Mouse (Mus musculus): ENCODE measurements around the gene C87436.

C87436 gene

GRCm38 (mm10) chr6:86438272-86439118 is at the start of gene C87436:
TSS of gene C87436 (plus strand) at chr6:86438374.
- peak; percentile 96 to 97 for DNase-seq

GRCm38 (mm10) chr6:86388461-86388860 is 49.7 kb upstream of the C87436 start:
- peak in 1 of 2 experiments; percentile 52 for DNase-seq

GRCm38 (mm10) chr6:86391326-86391725 is 46.8 kb upstream of the C87436 start:
- DNase-seq = no peak

- peak in 1 of 2 experiments; percentile 24 for DNase-seq
Observed at GRCm38 (mm10) chr6:86393187-86393586, 45.0 kb upstream of the C87436 start.

- no peak for DNase-seq
Observed at GRCm38 (mm10) chr6:86394078-86394720, 44.0 kb upstream of the C87436 start.

- no peak for DNase-seq
Observed at GRCm38 (mm10) chr6:86395021-86395420, 43.2 kb upstream of the C87436 start.

GRCm38 (mm10) chr6:86395969-86396368 is 42.2 kb upstream of the C87436 start:
- no peak for DNase-seq

- DNase-seq = peak; percentile 94 to 95
Observed at GRCm38 (mm10) chr6:86396581-86397256, 41.5 kb upstream of the C87436 start, which contains the start of gene Pcyox1. TSS of gene Pcyox1 (minus strand) at chr6:86397154.

GRCm38 (mm10) chr6:86397257-86397980 is 40.8 kb upstream of the C87436 start:
- DNase-seq = no peak

- DNase-seq = no peak
Observed at GRCm38 (mm10) chr6:86398986-86399385, 39.2 kb upstream of the C87436 start.

- no peak for DNase-seq
Observed at GRCm38 (mm10) chr6:86399995-86400394, 38.2 kb upstream of the C87436 start.

GRCm38 (mm10) chr6:86400972-86401371 is 37.2 kb upstream of the C87436 start:
- peak; percentile 83 to 88 for DNase-seq

GRCm38 (mm10) chr6:86402681-86403607 is 35.2 kb upstream of the C87436 start:
- no peak for DNase-seq

- DNase-seq = peak; percentile 90
Observed at GRCm38 (mm10) chr6:86403728-86404099, 34.5 kb upstream of the C87436 start.

- DNase-seq = peak; percentile 97 to 99
Observed at GRCm38 (mm10) chr6:86404100-86404861, 33.9 kb upstream of the C87436 start, which contains the start of gene Tia1. TSS of gene Tia1 (plus strand) at chr6:86404219.

GRCm38 (mm10) chr6:86404996-86405395 is 33.2 kb upstream of the C87436 start:
- no peak for DNase-seq

GRCm38 (mm10) chr6:86406306-86406705 is 31.9 kb upstream of the C87436 start:
- DNase-seq = no peak

GRCm38 (mm10) chr6:86418711-86419110 is 19.5 kb upstream of the C87436 start:
- DNase-seq = no peak

- DNase-seq = no peak
Observed at GRCm38 (mm10) chr6:86419239-86419638, 18.9 kb upstream of the C87436 start.

- DNase-seq = peak in 1 of 2 experiments; percentile 31
Observed at GRCm38 (mm10) chr6:86420491-86420890, 17.7 kb upstream of the C87436 start.

GRCm38 (mm10) chr6:86426358-86426757 is 11.8 kb upstream of the C87436 start, which contains the start of gene Gm44790:
TSS of gene Gm44790 (plus strand) at chr6:86426658.
- DNase-seq = no peak
